Mouse (Mus musculus) lung, postnatal 0 days (tissue): ENCODE measurements at regions not wholly inside any gene's neighbourhood (a gene's known extent, or its start where the extent isn't known, plus 50 kb on each side); places are given as distances from the start of the nearest gene placed in this dataset.

Source experiments
- ATAC-seq: fragments of 200-750 bp; cut with Nextera tagmentation; 2 replicates; pipeline ENCODE4 v1.8.0; 2017; ENCODE audit warnings: moderate library complexity
- DNase-seq: peaks from one replicate; pipeline ENCODE4 v3.0.0-alpha.2; 2016; ENCODE audit warnings: low spot score
- H3K27ac ChIP-seq: fragments of 300-500 bp; sonication (generic); 2 replicates; pipeline ENCODE4 v1.5.1; 2014; ENCODE audit warnings: antibody characterized with exemption, mild to moderate bottlenecking, low read length, mixed read lengths
- H3K27me3 ChIP-seq: fragments of 300-500 bp; sonication (generic); replicated peaks from 2 replicates; pipeline ENCODE4 v1.6.1; 2014; ENCODE audit warnings: low read length, mixed read lengths; ENCODE audit not compliant: insufficient read depth
- H3K36me3 ChIP-seq: fragments of 300-500 bp; sonication (generic); 2 replicates; pipeline ENCODE4 v1.6.1; 2014; ENCODE audit warnings: low read length, mixed read lengths; ENCODE audit not compliant: insufficient read depth
- H3K4me1 ChIP-seq: fragments of 300-500 bp; sonication (generic); 2 replicates; pipeline ENCODE4 v1.6.1; 2014; ENCODE audit warnings: antibody characterized with exemption, low read depth, low read length, mixed read lengths; ENCODE audit not compliant: insufficient read depth
- H3K4me2 ChIP-seq: fragments of 300-500 bp; sonication (generic); replicated peaks from 2 replicates; pipeline ENCODE4 v1.6.1; 2014; ENCODE audit warnings: low read depth, mild to moderate bottlenecking, low read length, moderate library complexity, mixed read lengths
- H3K4me3 ChIP-seq: fragments of 300-500 bp; sonication (generic); 2 replicates; pipeline ENCODE4 v1.5.1; 2014; ENCODE audit warnings: low read depth, low read length
- H3K9ac ChIP-seq: fragments of 300-500 bp; sonication (generic); replicated peaks from 2 replicates; pipeline ENCODE4 v1.6.1; 2014; ENCODE audit warnings: low read depth, mild to moderate bottlenecking
- H3K9me3 ChIP-seq: fragments of 300-500 bp; sonication (generic); 2 replicates; pipeline ENCODE4 v1.6.1; 2016; ENCODE audit warnings: low read length, mixed read lengths
- CTCF ChIP-seq: IDR thresholded peaks from 2 replicates; pipeline ENCODE4 v1.5.1; 2016; ENCODE audit warnings: antibody characterized with exemption, mild to moderate bottlenecking
- EP300 ChIP-seq: IDR thresholded peaks from 2 replicates; pipeline ENCODE4 v1.6.1; 2016; ENCODE audit warnings: antibody characterized with exemption, mild to moderate bottlenecking, control low read depth
- WGBS: fragments of 180-500 bp; shearing (Covaris S2); extraction: QIAGEN DNeasy Blood & Tissue Kit; methylation state at CpG from one replicate; pipeline ENCODE4 v1.1.7; 2014; 5-methylcytosine and 5-hydroxymethylcytosine counted together

DNA sequence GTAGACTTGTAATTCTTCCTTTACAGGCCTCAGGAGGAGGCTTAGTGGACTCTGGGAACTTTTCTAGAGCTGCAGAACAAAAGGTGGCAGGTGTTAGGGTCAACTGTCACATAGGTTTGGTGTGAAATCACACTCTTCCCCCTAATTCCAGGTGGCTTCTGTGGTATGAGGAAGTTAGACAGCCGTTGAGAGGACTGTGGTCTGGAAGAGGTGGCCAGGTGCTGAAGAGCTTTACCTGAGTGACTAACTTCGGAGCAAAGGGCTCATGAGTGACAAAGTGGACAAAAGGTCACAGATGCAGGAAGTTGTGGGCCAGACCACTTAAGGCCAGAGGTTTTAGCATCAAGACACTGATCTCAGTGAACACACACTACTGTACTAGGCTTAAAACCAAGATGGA is 209.1 kb upstream of the Nr2f2 start:
- H3K9me3 ChIP-seq: no peaks in the 10 kb centered on the region
- no peaks in the 10 kb centered on the region for H3K27me3 ChIP-seq
- TF ChIP-seq CTCF (no peak), EP300 (peak; percentile 82)
- no peak overlapping the region for H3K4me2 ChIP-seq
- ATAC-seq (peak; percentile 90), DNase-seq (peak; percentile 76)
- no peak overlapping the region for H3K4me3 ChIP-seq
- no peak overlapping the region for H3K9ac ChIP-seq
- peaks cover 3% of the 10 kb centered on the region; the same call in 1 of the 2 replicates for H3K4me1 ChIP-seq
- 43% methylated on average over 2 of the region's 2 CpGs for WGBS
- no peaks in the 10 kb centered on the region for H3K36me3 ChIP-seq
- H3K27ac ChIP-seq: peak overlapping the region; percentile 4

DNA sequence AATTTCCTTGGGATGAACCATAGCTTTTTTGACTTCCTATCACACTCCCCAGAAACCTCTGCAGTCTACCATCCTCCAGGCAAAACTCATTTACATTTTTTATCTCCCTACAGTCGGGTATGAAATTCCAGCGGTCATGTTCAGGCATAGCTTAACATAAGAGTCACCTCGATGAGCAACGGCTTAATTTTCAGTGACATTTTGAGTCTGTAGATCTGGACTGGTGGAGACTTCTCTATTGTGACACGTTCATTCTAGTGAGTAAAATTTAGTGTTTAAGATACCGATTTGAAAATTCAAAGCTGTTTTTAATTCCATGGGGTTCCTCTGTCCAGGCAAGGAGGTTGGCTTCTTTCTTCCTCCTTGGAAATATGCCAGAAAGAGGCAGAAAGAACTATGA is 207.7 kb upstream of the Nr2f2 start:
- no peak overlapping the region for H3K4me3 ChIP-seq
- H3K4me2 ChIP-seq: no peak overlapping the region
- no peak overlapping the region for H3K27ac ChIP-seq
- no peaks in the 10 kb centered on the region for H3K27me3 ChIP-seq
- peaks cover 3% of the 10 kb centered on the region; the same call in 1 of the 2 replicates for H3K4me1 ChIP-seq
- no peak overlapping the region for H3K9ac ChIP-seq
- ATAC-seq (no peak), DNase-seq (no peak)
- H3K9me3 ChIP-seq: no peaks in the 10 kb centered on the region
- H3K36me3 ChIP-seq: no peaks in the 10 kb centered on the region
- TF ChIP-seq CTCF: no peak
- TF ChIP-seq EP300: no peak
- WGBS: 44% methylated on average over 6 of the region's 6 CpGs

DNA sequence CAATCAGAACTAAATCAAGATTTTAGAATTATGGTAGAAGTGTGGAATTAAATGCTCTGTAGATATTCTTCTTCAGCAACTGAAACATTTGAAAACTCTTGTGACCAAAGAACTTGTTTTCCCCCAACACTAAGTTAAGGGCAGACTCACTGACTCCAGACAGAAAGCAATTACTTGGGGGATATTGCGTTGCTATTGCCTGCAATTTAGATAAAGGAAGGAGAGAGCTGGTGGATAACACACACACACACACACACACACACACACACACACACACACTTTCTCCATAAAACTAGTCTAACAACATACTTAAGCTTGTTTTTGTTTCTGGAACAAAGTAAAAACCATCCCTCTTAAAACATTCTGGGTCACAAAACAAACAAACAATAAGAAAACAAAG is 198.5 kb upstream of the Nr2f2 start:
- H3K9me3 ChIP-seq: no peaks in the 10 kb centered on the region
- H3K36me3 ChIP-seq: no peaks in the 10 kb centered on the region
- no peak overlapping the region for H3K27ac ChIP-seq
- WGBS: 56% methylated on average over 1 of the region's 1 CpGs
- H3K4me1 ChIP-seq: no peaks in the 10 kb centered on the region
- H3K9ac ChIP-seq: no peak overlapping the region
- H3K4me3 ChIP-seq: no peak overlapping the region
- no peak overlapping the region for H3K4me2 ChIP-seq
- no peaks in the 10 kb centered on the region for H3K27me3 ChIP-seq
- TF ChIP-seq EP300: no peak
- TF ChIP-seq CTCF: no peak
- ATAC-seq: no peak
- no peak for DNase-seq

DNA sequence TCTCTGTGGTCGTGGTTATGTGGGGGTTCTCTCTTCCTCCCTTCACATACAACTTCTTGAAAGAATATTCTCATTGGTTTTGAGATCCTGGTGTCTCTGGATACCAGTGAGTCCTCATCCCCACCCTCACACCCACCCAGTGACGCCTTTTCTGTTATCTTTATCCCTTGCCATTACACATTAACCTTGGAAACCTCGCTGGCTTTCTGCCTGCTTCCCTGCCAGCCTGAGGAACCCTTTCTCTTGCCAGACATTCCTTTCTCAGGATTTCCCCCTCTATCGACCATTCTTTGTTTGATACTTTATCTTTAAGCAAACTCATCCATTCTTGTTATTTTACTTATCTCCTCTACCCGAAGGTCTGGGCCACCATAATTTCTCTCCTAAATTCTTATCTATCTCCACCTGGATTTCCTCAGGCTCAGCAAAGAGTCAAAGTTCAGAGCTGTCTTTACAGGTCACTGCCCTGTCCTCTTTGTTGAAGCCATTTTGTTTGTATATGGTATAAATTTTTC is 182.5 kb upstream of the Nr2f2 start:
- H3K4me3 ChIP-seq: no peak overlapping the region
- H3K27me3 ChIP-seq: no peaks in the 10 kb centered on the region
- WGBS: 32% methylated on average over 5 of the region's 5 CpGs
- no peak overlapping the region for H3K9ac ChIP-seq
- H3K4me1 ChIP-seq: no peaks in the 10 kb centered on the region
- no peaks in the 10 kb centered on the region for H3K9me3 ChIP-seq
- ATAC-seq (no peak), DNase-seq (no peak)
- H3K36me3 ChIP-seq: no peaks in the 10 kb centered on the region
- no peak overlapping the region for H3K27ac ChIP-seq
- H3K4me2 ChIP-seq: no peak overlapping the region
- TF ChIP-seq EP300 (no peak), CTCF (no peak)

DNA sequence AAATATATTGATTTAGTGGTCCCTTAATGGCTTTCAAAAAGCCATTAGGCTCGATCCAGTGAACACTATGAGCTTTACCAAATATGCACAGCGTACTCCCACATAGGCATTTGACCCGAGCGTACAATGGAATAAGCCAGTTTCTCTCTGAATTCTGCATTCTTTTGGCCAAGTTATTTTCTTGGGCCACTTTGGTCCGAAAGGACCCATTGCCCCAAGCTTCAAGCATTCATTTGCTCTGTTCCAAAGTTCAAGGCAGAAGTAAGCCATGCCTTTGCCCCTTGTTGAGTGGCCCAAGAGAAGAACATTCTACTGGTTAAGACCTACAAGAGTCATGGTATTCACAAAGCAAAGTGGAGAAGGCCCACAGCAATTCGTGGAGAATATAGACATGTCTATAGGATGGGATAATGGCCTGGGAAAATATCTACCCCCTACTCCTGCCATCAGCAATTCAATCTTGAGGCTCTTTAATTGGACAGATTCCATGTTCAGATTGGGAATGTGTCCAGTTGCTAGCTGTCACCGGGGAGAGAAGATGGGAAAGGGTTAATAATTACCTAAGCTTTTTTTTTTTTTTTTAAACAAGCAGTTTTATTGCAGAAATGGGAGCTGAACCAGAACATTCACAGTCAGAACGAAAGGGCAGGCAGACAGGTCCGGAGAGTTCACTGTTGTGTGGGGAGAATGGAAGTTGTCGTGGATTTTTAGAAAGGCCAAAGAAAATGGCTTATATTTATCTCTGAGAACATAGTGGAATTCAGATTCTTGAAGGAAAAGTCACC is 175.5 kb upstream of the Nr2f2 start:
- ATAC-seq (no peak), DNase-seq (no peak)
- no peaks in the 10 kb centered on the region for H3K4me1 ChIP-seq
- H3K4me3 ChIP-seq: no peak overlapping the region
- no peaks in the 10 kb centered on the region for H3K27me3 ChIP-seq
- H3K36me3 ChIP-seq: no peaks in the 10 kb centered on the region
- no peak overlapping the region for H3K4me2 ChIP-seq
- no peaks in the 10 kb centered on the region for H3K9me3 ChIP-seq
- TF ChIP-seq CTCF (no peak), EP300 (no peak)
- H3K9ac ChIP-seq: no peak overlapping the region
- no peak overlapping the region for H3K27ac ChIP-seq
- WGBS: 75% methylated on average over 10 of the region's 10 CpGs

DNA sequence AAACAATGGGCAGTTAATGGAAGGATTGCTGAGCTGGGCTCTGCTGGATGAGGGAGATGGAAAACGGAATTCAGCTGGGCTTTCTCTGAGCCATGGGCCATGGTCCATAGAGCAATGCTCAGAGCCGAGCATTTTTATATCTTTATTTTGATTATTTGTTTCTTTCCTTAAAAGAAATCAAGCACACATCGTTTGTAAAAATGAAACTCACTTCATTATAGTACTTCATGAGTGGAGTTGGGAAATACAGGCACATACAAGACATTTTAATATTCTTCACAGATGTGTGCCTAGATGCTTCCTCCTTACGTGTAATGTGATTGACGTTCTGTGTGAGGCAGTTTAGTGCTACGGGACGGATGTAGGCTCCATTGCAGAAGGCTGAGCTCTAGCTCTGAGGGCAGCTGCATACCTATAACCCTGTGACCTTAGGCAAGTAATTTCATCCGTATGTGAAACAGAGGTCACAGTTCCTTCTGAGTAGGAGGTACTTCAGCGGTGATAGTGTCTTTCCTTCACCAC is 172.6 kb upstream of the Nr2f2 start:
- H3K27me3 ChIP-seq: no peaks in the 10 kb centered on the region
- H3K4me2 ChIP-seq: no peak overlapping the region
- H3K9ac ChIP-seq: no peak overlapping the region
- no peaks in the 10 kb centered on the region for H3K4me1 ChIP-seq
- H3K36me3 ChIP-seq: no peaks in the 10 kb centered on the region
- H3K4me3 ChIP-seq: no peak overlapping the region
- 56% methylated on average over 9 of the region's 9 CpGs for WGBS
- DNase-seq: peak; percentile 67
- TF ChIP-seq EP300 (no peak), CTCF (no peak)
- peak; percentile 32; the same call in 1 of the 2 replicates for ATAC-seq
- H3K27ac ChIP-seq: no peak overlapping the region
- no peaks in the 10 kb centered on the region for H3K9me3 ChIP-seq
